Mouse (Mus musculus) liver, postnatal 0 days (tissue): ENCODE data around the gene Ube2q2. TPM values are rescaled to one million over a fixed set of nuclear protein-coding genes. Genes with fewer than 3 reads are reported as not detected.

Experiments used
- ATAC-seq: fragments of 200-750 bp; cut with Nextera tagmentation; 2 replicates; pipeline ENCODE4 v1.8.0; 2017; ENCODE audit warnings: mild to moderate bottlenecking, moderate library complexity
- DNase-seq: peaks from one replicate; pipeline ENCODE4 v3.0.0-alpha.2; 2016
- H3K27ac ChIP-seq: fragments of 300-500 bp; sonication (generic); 2 replicates; pipeline ENCODE4 v1.5.1; 2014; ENCODE audit warnings: antibody characterized with exemption, moderate library complexity, mild to moderate bottlenecking, low read depth
- H3K27me3 ChIP-seq: fragments of 300-500 bp; sonication (generic); 2 replicates; pipeline ENCODE4 v1.6.1; 2014; ENCODE audit warnings: low read length, control low read depth, mixed read lengths; ENCODE audit not compliant: insufficient read depth
- H3K36me3 ChIP-seq: fragments of 300-500 bp; sonication (generic); replicated peaks from 2 replicates; pipeline ENCODE4 v1.6.1; 2014; ENCODE audit warnings: mild to moderate bottlenecking, control low read depth, low read length, moderate library complexity, mixed read lengths; ENCODE audit not compliant: insufficient read depth
- H3K4me1 ChIP-seq: fragments of 300-500 bp; sonication (generic); 2 replicates; pipeline ENCODE4 v1.6.1; 2014; ENCODE audit warnings: antibody characterized with exemption, mild to moderate bottlenecking, control low read depth; ENCODE audit not compliant: insufficient read depth
- H3K4me2 ChIP-seq: fragments of 300-500 bp; sonication (generic); 2 replicates; pipeline ENCODE4 v1.6.1; 2014; ENCODE audit warnings: low read depth, mild to moderate bottlenecking, low read length, moderate library complexity, mixed read lengths
- H3K4me3 ChIP-seq: fragments of 300-500 bp; sonication (generic); 2 replicates; pipeline ENCODE4 v1.5.1; 2014; ENCODE audit warnings: low read depth, low read length
- H3K9ac ChIP-seq: fragments of 300-500 bp; sonication (generic); replicated peaks from 2 replicates; pipeline ENCODE4 v1.6.1; 2014; ENCODE audit warnings: mild to moderate bottlenecking, moderate library complexity
- H3K9me3 ChIP-seq: fragments of 300-500 bp; sonication (generic); 2 replicates; pipeline ENCODE4 v1.6.1; 2016; ENCODE audit warnings: mild to moderate bottlenecking, control low read depth, low read length, mixed read lengths
- CTCF ChIP-seq: sonication (generic); IDR thresholded peaks from 2 replicates; pipeline ENCODE4 v1.5.1; 2016; ENCODE audit warnings: antibody characterized with exemption, low read depth
- EP300 ChIP-seq: IDR thresholded peaks from 2 replicates; pipeline ENCODE4 v1.6.1; 2016; ENCODE audit warnings: antibody characterized with exemption, low read depth, mild to moderate bottlenecking
- WGBS: fragments of 180-500 bp; shearing (Covaris S2); extraction: QIAGEN DNeasy Blood & Tissue Kit; methylation state at CpG from one replicate; pipeline ENCODE4 v1.1.7; 2014; ENCODE audit not compliant: insufficient replicate concordance; 5-methylcytosine and 5-hydroxymethylcytosine counted together
- polyA plus RNA-seq: library from polyadenylated mRNA; unstranded; fragments of >200 nt; fragmentation: Nextera tagmentation; extraction: Ambion mirVana; gene quantifications from 2 replicates; pipeline ENCODE4 v1.2.1, GENCODE M21; 2015

Gene Ube2q2
- polyA plus RNA-seq, 1 experiment from 2014 or later = 8.3 TPM

GRCm38 (mm10) chr9:55215648-55216047 lies 67.0 kb downstream of the Ube2q2 start:
- Histone ChIP-seq H3K27ac (no peak overlapping the region), H3K36me3 (peaks cover 68% of the 10 kb centered on the region), H3K9ac (no peak overlapping the region), H3K27me3 (no peaks in the 10 kb centered on the region), H3K4me2 (no peak overlapping the region), H3K9me3 (no peaks in the 10 kb centered on the region), H3K4me3 (no peak overlapping the region), H3K4me1 (peaks cover 14% of the 10 kb centered on the region)
- DNase-seq = no peak
- TF ChIP-seq EP300 (no peak), CTCF (no peak)
- WGBS = 80% methylated on average over 3 of the region's 3 CpGs
- ATAC-seq = no peak

- Histone ChIP-seq H3K9me3 (no peaks in the 10 kb centered on the region), H3K4me2 (no peak overlapping the region), H3K9ac (no peak overlapping the region), H3K27ac (no peak overlapping the region), H3K27me3 (no peaks in the 10 kb centered on the region), H3K4me1 (peaks cover 13% of the 10 kb centered on the region), H3K4me3 (no peak overlapping the region), H3K36me3 (peaks cover 72% of the 10 kb centered on the region)
- no peak for DNase-seq
- TF ChIP-seq CTCF (no peak), EP300 (no peak)
- 85% methylated on average over 2 of the region's 2 CpGs for WGBS
- no peak for ATAC-seq
Measured at GRCm38 (mm10) chr9:55216078-55216477, 67.4 kb downstream of the Ube2q2 start.

- Histone ChIP-seq H3K9me3 (no peaks in the 10 kb centered on the region), H3K27me3 (no peaks in the 10 kb centered on the region), H3K4me1 (peaks cover 10% of the 10 kb centered on the region), H3K36me3 (peaks cover 84% of the 10 kb centered on the region), H3K27ac (no peak overlapping the region), H3K4me3 (no peak overlapping the region), H3K4me2 (no peak overlapping the region), H3K9ac (no peak overlapping the region)
- TF ChIP-seq CTCF = no peak
- 70% methylated on average over 3 of the region's 3 CpGs for WGBS
- ATAC-seq = no peak
- DNase-seq = no peak
Measured at GRCm38 (mm10) chr9:55217381-55217780, 68.7 kb downstream of the Ube2q2 start.

- Histone ChIP-seq H3K4me2 (no peak overlapping the region), H3K4me1 (peaks cover 6% of the 10 kb centered on the region; the same call in 1 of the 2 replicates), H3K9ac (no peak overlapping the region), H3K27ac (peak overlapping the region; percentile 16; the same call in 1 of the 2 replicates), H3K36me3 (peaks cover 46% of the 10 kb centered on the region), H3K4me3 (no peak overlapping the region), H3K27me3 (no peaks in the 10 kb centered on the region), H3K9me3 (no peaks in the 10 kb centered on the region)
- TF ChIP-seq EP300 (no peak), CTCF (no peak)
- no peak for DNase-seq
- 84% methylated on average over 7 of the region's 7 CpGs for WGBS
- ATAC-seq = no peak
Measured at GRCm38 (mm10) chr9:55225165-55225737, 76.6 kb downstream of the Ube2q2 start.

GRCm38 (mm10) chr9:55226251-55226650 lies 77.6 kb downstream of the Ube2q2 start:
- no peaks in the 10 kb centered on the region for H3K9me3 ChIP-seq
- H3K4me3 ChIP-seq = no peak overlapping the region
- no peak for TF ChIP-seq CTCF
- TF ChIP-seq EP300 = no peak
- no peak overlapping the region for H3K4me2 ChIP-seq
- no peak overlapping the region for H3K9ac ChIP-seq
- 85% methylated on average over 3 of the region's 3 CpGs for WGBS
- H3K27me3 ChIP-seq = no peaks in the 10 kb centered on the region
- DNase-seq = no peak
- ATAC-seq = no peak
- H3K4me1 ChIP-seq = peaks cover 6% of the 10 kb centered on the region; the same call in 1 of the 2 replicates
- no peak overlapping the region for H3K27ac ChIP-seq
- peaks cover 36% of the 10 kb centered on the region for H3K36me3 ChIP-seq

GRCm38 (mm10) chr9:55228149-55228548 lies 79.5 kb downstream of the Ube2q2 start:
- TF ChIP-seq CTCF (no peak), EP300 (no peak)
- Histone ChIP-seq H3K27ac (no peak overlapping the region), H3K4me2 (no peak overlapping the region), H3K9me3 (no peaks in the 10 kb centered on the region), H3K4me1 (peaks cover 9% of the 10 kb centered on the region; the same call in 1 of the 2 replicates), H3K36me3 (peaks cover 19% of the 10 kb centered on the region), H3K9ac (no peak overlapping the region), H3K27me3 (no peaks in the 10 kb centered on the region), H3K4me3 (no peak overlapping the region)
- 77% methylated on average over 4 of the region's 4 CpGs for WGBS
- DNase-seq = no peak
- ATAC-seq = no peak

- Histone ChIP-seq H3K27me3 (no peaks in the 10 kb centered on the region), H3K4me3 (no peak overlapping the region), H3K4me2 (no peak overlapping the region), H3K27ac (no peak overlapping the region), H3K9me3 (no peaks in the 10 kb centered on the region), H3K4me1 (peaks cover 9% of the 10 kb centered on the region; the same call in 1 of the 2 replicates), H3K36me3 (peaks cover 14% of the 10 kb centered on the region), H3K9ac (no peak overlapping the region)
- no peak for DNase-seq
- TF ChIP-seq CTCF = 0 out of 2 replicates have a peak, but pooled peaks have one; percentile 17
- TF ChIP-seq EP300 = no peak
- WGBS = 61% methylated on average over 10 of the region's 10 CpGs
- ATAC-seq = no peak
Measured at GRCm38 (mm10) chr9:55229010-55229409, 80.4 kb downstream of the Ube2q2 start.
